Mouse (Mus musculus) heart, adult 2 months (tissue): ENCODE results near the gene Fut8. TPM values are rescaled to one million over a fixed set of nuclear protein-coding genes. Genes with fewer than 3 reads are reported as not detected.

ENCODE experiments used
- DNase-seq, 2 experiments: peaks; one replicate each; pipeline ENCODE4 v3.0.0; 2021
- H3K27ac ChIP-seq: fragments of 200-600 bp; 2 replicates; pipeline ENCODE4 v1.8.1; 2022
- H3K27me3 ChIP-seq: fragments of 200-500 bp; 2 replicates; pipeline ENCODE4 v1.6.1; 2012; ENCODE audit warnings: mild to moderate bottlenecking, low read length, inconsistent platforms, mixed read lengths; ENCODE audit not compliant: control insufficient read depth, insufficient read depth
- H3K36me3 ChIP-seq: fragments of 200-500 bp; 2 replicates; pipeline ENCODE4 v1.6.1; 2012; ENCODE audit warnings: low read length, inconsistent platforms; ENCODE audit not compliant: control insufficient read depth, insufficient read depth
- H3K4me1 ChIP-seq: fragments of 200-500 bp; 2 replicates; pipeline ENCODE4 v1.6.1; 2011; ENCODE audit warnings: low read length; ENCODE audit not compliant: control insufficient read depth, insufficient read depth
- H3K4me3 ChIP-seq: fragments of 200-600 bp; 2 replicates; pipeline ENCODE4 v1.8.1; 2022
- H3K79me2 ChIP-seq: fragments of 200-500 bp; replicated peaks from 2 replicates; pipeline ENCODE4 v1.6.1; 2012; ENCODE audit warnings: mild to moderate bottlenecking, inconsistent platforms, low read length, moderate library complexity, mixed read lengths; ENCODE audit not compliant: control insufficient read depth, insufficient read depth
- H3K9ac ChIP-seq: fragments of 200-500 bp; 2 replicates; pipeline ENCODE4 v1.6.1; 2012; ENCODE audit warnings: low read depth, mild to moderate bottlenecking, control low read depth, inconsistent platforms, low read length, mixed read lengths
- CTCF ChIP-seq: fragments of 200-600 bp; IDR thresholded peaks from 2 replicates; pipeline ENCODE4 v1.8.1; 2022; ENCODE audit warnings: antibody characterized with exemption, mild to moderate bottlenecking, moderate library complexity
- EP300 ChIP-seq: fragments of 200-500 bp; IDR thresholded peaks from 2 replicates; pipeline ENCODE4 v1.6.1; 2011; ENCODE audit warnings: low read depth, low read length, control low read depth; ENCODE audit not compliant: insufficient read depth
- POLR2A ChIP-seq: fragments of 200-500 bp; IDR thresholded peaks from 2 replicates; pipeline ENCODE4 v1.6.1; 2011; ENCODE audit warnings: mild to moderate bottlenecking, low read depth, low read length, control low read depth; ENCODE audit not compliant: insufficient read depth
- WGBS: fragments of 180-500 bp; shearing (Covaris S2); methylation state at CpG from one replicate; pipeline ENCODE4 v1.1.7; 2018; 5-methylcytosine and 5-hydroxymethylcytosine counted together
- intact Hi-C: fragments of 180-260 bp; cut with DNase I; formaldehyde crosslinking; loops from one replicate; pipeline ENCODE4 v1.15.1; 2025
- polyA plus RNA-seq: library from polyadenylated mRNA; depleted of rRNA; stranded (reverse); fragments of >200 nt; gene quantifications from 2 replicates; pipeline ENCODE4 v1.2.3, GENCODE M21; 2012
- total RNA-seq, 2 experiments: library from RNA; stranded (reverse); gene quantifications; 2 replicates each; pipeline ENCODE4 v1.2.3; 2021

Gene Fut8
- total and polyA plus RNA-seq, 3 experiments, result 7.3 to 18.8 (median 14.3) TPM

GRCm38 (mm10) chr12:77195044-77195443, 42.9 kb upstream of the Fut8 start:
- intact Hi-C loops, result no loop called here
- Histone ChIP-seq H3K27me3 (no peaks in the 10 kb centered on the region), H3K4me1 (no peaks in the 10 kb centered on the region), H3K27ac (no peak overlapping the region), H3K9ac (no peak overlapping the region), H3K4me3 (no peak overlapping the region), H3K79me2 (no peaks in the 10 kb centered on the region), H3K36me3 (no peaks in the 10 kb centered on the region)
- DNase-seq, result no peak
- 72% methylated on average over 2 of the region's 2 CpGs for WGBS
- no peak for TF ChIP-seq EP300
- TF ChIP-seq CTCF, result no peak
- no peak for TF ChIP-seq POLR2A

- WGBS, result 98% methylated on average over 2 of the region's 2 CpGs
- H3K79me2 ChIP-seq, result no peaks in the 10 kb centered on the region
- no peak overlapping the region for H3K4me3 ChIP-seq
- no peaks in the 10 kb centered on the region for H3K4me1 ChIP-seq
- no peak for TF ChIP-seq POLR2A
- TF ChIP-seq EP300, result no peak
- TF ChIP-seq CTCF, result no peak
- no peak for DNase-seq
- no peak overlapping the region for H3K9ac ChIP-seq
- H3K36me3 ChIP-seq, result no peaks in the 10 kb centered on the region
- no peaks in the 10 kb centered on the region for H3K27me3 ChIP-seq
- H3K27ac ChIP-seq, result no peak overlapping the region
- intact Hi-C loops, result no loop called here
Observed at GRCm38 (mm10) chr12:77196529-77197095, 41.3 kb upstream of the Fut8 start.

GRCm38 (mm10) chr12:77197121-77197599, 40.8 kb upstream of the Fut8 start:
- peak in 1 of 2 experiments; percentile 24 for DNase-seq

GRCm38 (mm10) chr12:77198253-77198652, 39.7 kb upstream of the Fut8 start:
- H3K36me3 ChIP-seq, result no peaks in the 10 kb centered on the region

More at GRCm38 (mm10) chr12:77197121-77197599, 40.8 kb upstream of the Fut8 start:
- Histone ChIP-seq H3K36me3 (no peaks in the 10 kb centered on the region), H3K27ac (no peak overlapping the region), H3K79me2 (no peaks in the 10 kb centered on the region), H3K27me3 (no peaks in the 10 kb centered on the region), H3K4me3 (no peak overlapping the region), H3K9ac (no peak overlapping the region), H3K4me1 (no peaks in the 10 kb centered on the region)
- intact Hi-C loops, result no loop called here
- no peak for TF ChIP-seq CTCF
- no peak for TF ChIP-seq EP300
- TF ChIP-seq POLR2A, result no peak
- WGBS, result 57% methylated on average over 7 of the region's 7 CpGs

GRCm38 (mm10) chr12:77201461-77202143, 36.3 kb upstream of the Fut8 start:
- Histone ChIP-seq H3K27ac (no peak overlapping the region), H3K79me2 (no peaks in the 10 kb centered on the region), H3K4me1 (no peaks in the 10 kb centered on the region), H3K36me3 (no peaks in the 10 kb centered on the region), H3K4me3 (no peak overlapping the region), H3K9ac (no peak overlapping the region), H3K27me3 (no peaks in the 10 kb centered on the region)
- DNase-seq, result no peak
- TF ChIP-seq EP300 (no peak), CTCF (no peak)
- 63% methylated on average over 10 of the region's 10 CpGs for WGBS
- intact Hi-C loops, result no loop called here

More at GRCm38 (mm10) chr12:77198253-77198652, 39.7 kb upstream of the Fut8 start:
- Histone ChIP-seq H3K9ac (no peak overlapping the region), H3K4me3 (no peak overlapping the region), H3K27ac (no peak overlapping the region), H3K4me1 (no peaks in the 10 kb centered on the region), H3K27me3 (no peaks in the 10 kb centered on the region), H3K79me2 (no peaks in the 10 kb centered on the region)
- DNase-seq, result no peak
- 89% methylated on average over 4 of the region's 4 CpGs for WGBS
- intact Hi-C loops, result no loop called here
- TF ChIP-seq EP300 (no peak), POLR2A (no peak), CTCF (no peak)

GRCm38 (mm10) chr12:77203136-77203535, 34.8 kb upstream of the Fut8 start:
- Histone ChIP-seq H3K27ac (no peak overlapping the region), H3K4me3 (no peak overlapping the region), H3K27me3 (no peaks in the 10 kb centered on the region), H3K9ac (no peak overlapping the region), H3K79me2 (no peaks in the 10 kb centered on the region), H3K36me3 (no peaks in the 10 kb centered on the region), H3K4me1 (no peaks in the 10 kb centered on the region)
- intact Hi-C loops, result no loop called here
- no peak for DNase-seq
- TF ChIP-seq EP300 (no peak), CTCF (no peak), POLR2A (no peak)
- WGBS, result 81% methylated on average over 4 of the region's 4 CpGs
